Mouse (Mus musculus) embryonic facial prominence, embryonic 11.5 days (tissue): ENCODE results near the gene Ddx18. TPM values are rescaled to one million over a fixed set of nuclear protein-coding genes. Genes with fewer than 3 reads are reported as not detected.

Source experiments
- ATAC-seq: fragments of 200-750 bp; cut with Nextera tagmentation; replicated peaks from 2 replicates; pipeline ENCODE4 v1.8.0; 2017; ENCODE audit warnings: low read depth; ENCODE audit not compliant: insufficient number of reproducible peaks, low FRiP score, low TSS enrichment
- DNase-seq: peaks from one replicate; pipeline ENCODE4 v3.0.0-alpha.2; 2015; ENCODE audit warnings: low spot score
- H3K27ac ChIP-seq: fragments of 300-500 bp; sonication (generic); replicated peaks from 2 replicates; pipeline ENCODE4 v1.5.1; 2014; ENCODE audit warnings: mild to moderate bottlenecking, low read depth, low read length, control low read depth
- H3K27me3 ChIP-seq: fragments of 300-500 bp; sonication (generic); 2 replicates; pipeline ENCODE4 v1.6.1; 2014; ENCODE audit warnings: mild to moderate bottlenecking, low read length, moderate library complexity, mixed read lengths; ENCODE audit not compliant: control insufficient read depth, insufficient read depth
- H3K36me3 ChIP-seq: fragments of 300-500 bp; sonication (generic); replicated peaks from 2 replicates; pipeline ENCODE4 v1.6.1; 2014; ENCODE audit warnings: low read depth, mild to moderate bottlenecking, low read length, moderate library complexity, mixed read lengths; ENCODE audit not compliant: control insufficient read depth, insufficient read depth
- H3K4me1 ChIP-seq: fragments of 300-500 bp; sonication (generic); 2 replicates; pipeline ENCODE4 v1.6.1; 2014; ENCODE audit warnings: low read length, mixed read lengths; ENCODE audit not compliant: control insufficient read depth, insufficient read depth
- H3K4me2 ChIP-seq: fragments of 300-500 bp; sonication (generic); 2 replicates; pipeline ENCODE4 v1.6.1; 2014; ENCODE audit warnings: low read depth, mild to moderate bottlenecking, control low read depth, low read length, moderate library complexity
- H3K4me3 ChIP-seq: fragments of 300-500 bp; sonication (generic); 2 replicates; pipeline ENCODE4 v1.5.1; 2014; ENCODE audit warnings: low read depth, low read length, control low read depth
- H3K9ac ChIP-seq: fragments of 300-500 bp; sonication (generic); replicated peaks from 2 replicates; pipeline ENCODE4 v1.6.1; 2014; ENCODE audit warnings: mild to moderate bottlenecking, control low read depth, low read length
- H3K9me3 ChIP-seq: fragments of 300-500 bp; sonication (generic); replicated peaks from 2 replicates; pipeline ENCODE4 v1.6.1; 2016; ENCODE audit warnings: mild to moderate bottlenecking, low read length, inconsistent platforms, mixed read lengths; ENCODE audit not compliant: control insufficient read depth
- WGBS: fragments of 180-500 bp; shearing (Covaris S2); extraction: QIAGEN DNeasy Blood & Tissue Kit; methylation state at CpG from one replicate; pipeline ENCODE4 v1.1.7; 2014; 5-methylcytosine and 5-hydroxymethylcytosine counted together
- polyA plus RNA-seq: library from polyadenylated mRNA; unstranded; fragments of >200 nt; fragmentation: Nextera tagmentation; extraction: Ambion mirVana; gene quantifications from 2 replicates; pipeline ENCODE4 v1.2.1, GENCODE M21; 2014

The Ddx18 gene
- polyA plus RNA-seq, 1 experiment from 2014 or later: 95.9 TPM

- 85% methylated on average over 5 of the region's 5 CpGs for WGBS
- ATAC-seq: no peak
These were observed 13.5 kb upstream of the Ddx18 start for GRCm38 (mm10) chr1:121581133-121581855.

GRCm38 (mm10) chr1:121577491-121577890, 9.7 kb upstream of the Ddx18 start:
- no peaks in the 10 kb centered on the region for H3K9me3 ChIP-seq
- 30% methylated on average over 1 of the region's 1 CpGs for WGBS
- 0 out of 2 replicates have a peak, but pooled peaks have one; percentile 14 for ATAC-seq
- no peaks in the 10 kb centered on the region for H3K27me3 ChIP-seq
- no peak overlapping the region for H3K27ac ChIP-seq
- no peak for DNase-seq
- H3K4me2 ChIP-seq: no peak overlapping the region
- no peaks in the 10 kb centered on the region for H3K4me1 ChIP-seq
- H3K4me3 ChIP-seq: no peak overlapping the region
- no peaks in the 10 kb centered on the region for H3K36me3 ChIP-seq
- H3K9ac ChIP-seq: no peak overlapping the region

More at GRCm38 (mm10) chr1:121581133-121581855, 13.5 kb upstream of the Ddx18 start:
- no peak overlapping the region for H3K27ac ChIP-seq
- H3K36me3 ChIP-seq: no peaks in the 10 kb centered on the region
- no peak for DNase-seq
- no peaks in the 10 kb centered on the region for H3K27me3 ChIP-seq
- H3K4me1 ChIP-seq: no peaks in the 10 kb centered on the region
- no peak overlapping the region for H3K4me2 ChIP-seq
- H3K4me3 ChIP-seq: no peak overlapping the region
- H3K9me3 ChIP-seq: no peaks in the 10 kb centered on the region
- H3K9ac ChIP-seq: no peak overlapping the region

DNA sequence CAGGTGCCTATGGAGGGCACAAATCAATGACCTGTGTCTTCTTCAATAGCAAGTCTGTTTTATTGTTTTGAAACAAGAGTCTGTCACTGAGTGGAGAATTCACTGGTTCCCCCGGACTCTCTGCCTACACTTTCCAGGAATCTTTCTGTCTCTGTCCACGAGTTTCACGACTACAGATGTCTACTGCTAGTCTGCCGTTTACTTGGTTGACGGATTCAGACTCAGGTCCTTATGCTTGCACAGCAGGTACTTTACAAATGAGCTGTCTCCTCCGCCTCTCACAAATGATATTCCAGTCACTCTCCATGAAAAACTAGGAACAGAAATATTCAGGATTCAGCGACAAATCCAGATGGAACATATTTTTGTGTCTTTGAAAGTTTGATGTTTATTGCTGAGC, 2.7 kb upstream of the Ddx18 start:
- ATAC-seq (no peak), DNase-seq (no peak)
- Histone ChIP-seq H3K27ac (no peak overlapping the region), H3K36me3 (no peaks in the 10 kb centered on the region), H3K4me3 (no peak overlapping the region), H3K27me3 (no peaks in the 10 kb centered on the region), H3K4me2 (no peak overlapping the region), H3K4me1 (no peaks in the 10 kb centered on the region), H3K9me3 (no peaks in the 10 kb centered on the region), H3K9ac (no peak overlapping the region)
- 83% methylated on average over 7 of the region's 7 CpGs for WGBS

DNA sequence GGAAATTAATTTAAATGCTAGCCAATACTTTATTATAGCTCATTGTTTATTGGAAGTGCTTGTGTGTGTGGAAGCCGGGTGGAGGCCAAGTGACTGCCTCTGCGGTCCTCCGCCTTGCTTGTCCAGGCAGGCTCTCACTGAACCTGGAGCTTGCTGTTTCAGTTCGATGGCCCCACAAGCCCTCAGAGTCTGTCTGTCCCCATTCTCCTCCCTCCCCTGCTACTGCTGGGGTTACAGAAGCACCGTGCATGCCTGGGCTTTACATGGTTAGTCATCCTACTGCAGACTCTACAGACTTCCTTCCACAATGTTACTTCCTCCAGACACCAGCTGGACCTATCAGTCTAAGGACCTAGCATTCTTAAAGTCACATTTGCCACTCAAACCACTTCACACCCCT, 9.9 kb downstream of the Ddx18 start:
- Histone ChIP-seq H3K4me1 (no peaks in the 10 kb centered on the region), H3K27me3 (no peaks in the 10 kb centered on the region), H3K4me3 (no peak overlapping the region), H3K9me3 (no peaks in the 10 kb centered on the region), H3K4me2 (no peak overlapping the region), H3K27ac (no peak overlapping the region), H3K36me3 (peaks cover 14% of the 10 kb centered on the region), H3K9ac (no peak overlapping the region)
- 97% methylated on average over 5 of the region's 5 CpGs for WGBS
- no peak for DNase-seq
- ATAC-seq: no peak

DNA sequence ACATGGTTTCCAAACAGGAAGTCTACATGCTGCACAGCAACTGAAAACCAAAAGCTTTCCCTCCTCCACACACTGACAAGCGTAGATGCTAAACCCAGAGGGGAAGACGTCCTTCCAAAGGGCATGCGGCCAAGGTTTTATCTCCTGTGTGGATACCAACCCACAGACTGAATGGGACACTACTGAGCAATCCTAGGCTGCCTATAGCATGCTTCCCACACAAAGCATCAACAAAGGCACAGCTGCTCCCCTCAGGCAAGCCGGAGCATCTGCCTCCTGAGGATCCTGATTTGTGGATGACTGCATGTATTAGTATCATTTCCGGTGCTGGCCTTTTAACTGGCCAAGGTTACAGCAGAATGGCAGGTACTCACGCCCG, 16.3 kb downstream of the Ddx18 start:
- Histone ChIP-seq H3K9me3 (no peaks in the 10 kb centered on the region), H3K4me3 (no peak overlapping the region), H3K27ac (no peak overlapping the region), H3K36me3 (peaks cover 2% of the 10 kb centered on the region), H3K4me1 (no peaks in the 10 kb centered on the region), H3K4me2 (no peak overlapping the region), H3K9ac (no peak overlapping the region), H3K27me3 (no peaks in the 10 kb centered on the region)
- 90% methylated on average over 7 of the region's 7 CpGs for WGBS
- DNase-seq (no peak), ATAC-seq (no peak)

GRCm38 (mm10) chr1:121550801-121551456, 16.9 kb downstream of the Ddx18 start:
- Histone ChIP-seq H3K27me3 (no peaks in the 10 kb centered on the region), H3K9ac (no peak overlapping the region), H3K27ac (no peak overlapping the region), H3K4me3 (no peak overlapping the region), H3K36me3 (peaks cover 2% of the 10 kb centered on the region), H3K9me3 (no peaks in the 10 kb centered on the region), H3K4me2 (no peak overlapping the region), H3K4me1 (no peaks in the 10 kb centered on the region)
- DNase-seq (no peak), ATAC-seq (no peak)
- 84% methylated on average over 16 of the region's 16 CpGs for WGBS

DNA sequence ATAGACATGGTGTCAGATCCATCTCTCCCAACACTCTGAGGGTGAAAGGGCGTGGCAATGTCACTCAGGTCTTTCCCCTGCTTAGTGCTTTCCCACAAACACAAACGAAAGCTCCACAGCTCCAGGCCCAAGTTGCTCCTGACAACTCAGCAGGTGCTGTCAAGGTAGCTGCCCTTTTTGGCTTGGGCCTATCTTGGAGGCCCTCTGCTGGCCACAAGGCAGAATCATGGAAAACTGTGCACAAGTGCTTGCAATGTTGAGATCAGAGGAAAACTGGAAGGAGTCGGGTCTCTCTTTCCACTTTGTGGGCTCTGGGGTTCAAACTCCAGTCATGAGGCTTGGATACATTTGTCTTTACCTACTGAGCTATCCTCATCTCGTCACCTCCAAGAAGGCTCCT, 18.3 kb downstream of the Ddx18 start:
- no peak overlapping the region for H3K27ac ChIP-seq
- no peaks in the 10 kb centered on the region for H3K4me1 ChIP-seq
- H3K9me3 ChIP-seq: no peaks in the 10 kb centered on the region
- H3K4me3 ChIP-seq: no peak overlapping the region
- DNase-seq (peak; percentile 16), ATAC-seq (no peak)
- WGBS: 75% methylated on average over 4 of the region's 4 CpGs
- no peaks in the 10 kb centered on the region; the same call in none of the 2 replicates for H3K36me3 ChIP-seq
- no peak overlapping the region for H3K9ac ChIP-seq
- no peak overlapping the region for H3K4me2 ChIP-seq
- H3K27me3 ChIP-seq: no peaks in the 10 kb centered on the region

DNA sequence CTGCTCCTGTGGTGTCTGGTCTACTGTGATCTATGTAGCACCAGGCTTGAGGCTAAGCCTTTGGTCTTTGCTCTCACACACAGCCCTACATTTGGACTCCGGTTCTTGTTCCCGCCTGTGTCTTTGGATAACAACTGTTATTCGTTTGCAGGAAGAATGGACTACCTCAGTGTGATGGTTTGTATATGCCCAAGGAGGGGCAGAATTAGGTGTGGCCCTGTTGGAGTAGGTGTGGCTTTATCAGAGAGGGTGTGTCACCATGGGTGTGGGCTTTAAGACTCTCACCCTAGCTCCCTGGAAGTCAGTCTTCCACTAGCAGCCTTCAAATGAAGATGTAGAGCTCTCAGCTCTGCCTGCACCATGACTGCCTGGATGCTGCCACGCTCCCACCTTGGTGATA, 19.1 kb downstream of the Ddx18 start:
- 95% methylated on average over 4 of the region's 4 CpGs for WGBS
- no peak overlapping the region for H3K9ac ChIP-seq
- H3K9me3 ChIP-seq: no peaks in the 10 kb centered on the region
- no peak overlapping the region for H3K4me3 ChIP-seq
- DNase-seq (no peak), ATAC-seq (no peak)
- H3K4me1 ChIP-seq: no peaks in the 10 kb centered on the region
- H3K27ac ChIP-seq: no peak overlapping the region
- no peaks in the 10 kb centered on the region; the same call in 1 of the 2 replicates for H3K36me3 ChIP-seq
- no peaks in the 10 kb centered on the region for H3K27me3 ChIP-seq
- no peak overlapping the region for H3K4me2 ChIP-seq
